Mouse (Mus musculus): ENCODE measurements around the gene Morn3. TPM values are rescaled to one million over a fixed set of nuclear protein-coding genes. Genes with fewer than 3 reads are reported as not detected.

Gene Morn3
- polyA plus RNA-seq, 1 experiment from 2014 or later: not detected

DNA sequence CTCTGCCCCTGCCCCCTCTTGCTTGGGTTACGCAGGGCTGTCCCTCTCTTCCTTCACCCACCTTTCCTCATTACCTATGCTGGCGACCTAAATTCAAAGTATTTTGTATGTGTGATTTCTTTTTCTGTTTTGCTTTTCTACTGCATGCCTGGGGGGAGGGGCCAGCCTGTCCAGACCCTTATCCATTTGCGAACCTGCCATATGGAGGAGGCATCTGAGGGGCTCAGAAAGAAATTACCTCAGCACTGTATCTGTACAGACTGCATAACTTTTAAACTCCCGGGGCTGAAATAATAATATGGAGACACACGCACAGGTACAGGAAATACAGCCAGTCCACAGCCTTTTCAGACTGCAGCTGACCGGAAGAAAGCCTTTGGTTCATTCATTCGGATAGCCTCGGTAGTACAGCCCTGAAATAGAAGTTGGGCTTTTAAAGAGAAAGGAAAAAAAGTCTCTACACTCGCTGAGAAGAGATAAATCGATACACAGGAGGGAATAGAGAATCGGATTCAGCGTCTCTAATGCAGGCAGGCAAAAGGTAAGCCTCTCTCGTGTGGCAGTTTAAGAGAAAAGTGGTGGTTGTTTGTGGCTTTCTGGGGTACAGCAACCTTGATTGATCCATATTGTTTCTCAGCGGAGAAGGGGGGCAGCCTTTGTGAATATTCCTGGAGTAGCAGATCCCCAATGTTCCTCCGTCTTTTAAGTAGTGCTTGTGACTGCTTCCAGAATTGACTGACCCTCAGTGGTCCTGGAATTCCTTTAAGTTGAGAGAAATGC lies 57.1 kb downstream of the Morn3 start, which contains the start of gene Kdm2b:
Gene Kdm2b, minus strand, starts transcription at position 273 of the 780 bp plus-strand sequence.
- Histone ChIP-seq H3K4me2 (peak within 1 kb of the TSS; percentile 99), H3K9me3 (no peaks in the 10 kb centered on the region), H3K9ac (replicated peaks) (peak within 1 kb of the TSS; percentile 76), H3K36me3 (no peaks in the 10 kb centered on the region), H3K4me1 (replicated peaks) (peaks cover 61% of the 10 kb centered on the region), H3K4me3 (replicated peaks) (peak within 1 kb of the TSS; percentile 71), H3K27me3 (no peaks in the 10 kb centered on the region), H3K27ac (peak within 1 kb of the TSS; percentile 92)
- 3% methylated on average over 15 of the region's 15 CpGs for WGBS
- peak; percentile 40; the same call in 1 of the 2 replicates for ATAC-seq (ENCODE audit: insufficient number of reproducible peaks, insufficient read depth, low FRiP score, low TSS enrichment, low read depth)

DNA sequence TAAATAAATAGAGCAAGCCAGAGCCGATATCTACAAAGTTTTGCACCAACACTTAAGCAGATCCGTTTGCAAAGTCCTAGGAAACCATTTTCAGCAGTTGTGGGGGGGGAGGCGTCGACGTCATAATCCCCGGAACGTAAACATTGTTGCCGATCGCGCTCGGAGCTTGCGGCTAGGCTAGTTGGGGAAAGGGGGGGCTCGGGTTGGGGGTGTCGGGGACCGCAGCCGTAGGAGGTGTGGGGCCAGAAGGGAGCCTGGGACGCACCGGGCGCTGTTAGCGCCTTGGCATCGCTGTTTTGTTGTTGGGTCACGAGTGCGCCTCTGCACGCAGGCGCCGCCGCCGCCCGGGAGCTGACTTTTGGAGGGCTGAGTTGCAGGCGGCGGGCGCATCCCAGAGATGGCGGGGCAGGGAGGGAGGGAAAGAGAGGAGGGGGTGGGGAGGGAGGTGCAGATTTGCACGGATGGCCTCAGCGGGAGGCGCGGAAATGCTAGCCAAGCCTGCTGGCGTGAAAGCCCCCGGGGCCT lies 57.8 kb downstream of the Morn3 start:
- Histone ChIP-seq H3K9me3 (no peaks in the 10 kb centered on the region), H3K36me3 (peaks cover 3% of the 10 kb centered on the region; the same call in 1 of the 2 replicates), H3K9ac (replicated peaks) (peak overlapping the region; percentile 76), H3K4me1 (replicated peaks) (peaks cover 59% of the 10 kb centered on the region), H3K27ac (peak overlapping the region; percentile 92), H3K4me2 (peak overlapping the region; percentile 99), H3K4me3 (replicated peaks) (peak overlapping the region; percentile 71), H3K27me3 (no peaks in the 10 kb centered on the region)
- peak; percentile 23; the same call in 1 of the 2 replicates for ATAC-seq (ENCODE audit: insufficient number of reproducible peaks, insufficient read depth, low FRiP score, low TSS enrichment, low read depth)
- WGBS: 2% methylated on average over 32 of the region's 39 CpGs

DNA sequence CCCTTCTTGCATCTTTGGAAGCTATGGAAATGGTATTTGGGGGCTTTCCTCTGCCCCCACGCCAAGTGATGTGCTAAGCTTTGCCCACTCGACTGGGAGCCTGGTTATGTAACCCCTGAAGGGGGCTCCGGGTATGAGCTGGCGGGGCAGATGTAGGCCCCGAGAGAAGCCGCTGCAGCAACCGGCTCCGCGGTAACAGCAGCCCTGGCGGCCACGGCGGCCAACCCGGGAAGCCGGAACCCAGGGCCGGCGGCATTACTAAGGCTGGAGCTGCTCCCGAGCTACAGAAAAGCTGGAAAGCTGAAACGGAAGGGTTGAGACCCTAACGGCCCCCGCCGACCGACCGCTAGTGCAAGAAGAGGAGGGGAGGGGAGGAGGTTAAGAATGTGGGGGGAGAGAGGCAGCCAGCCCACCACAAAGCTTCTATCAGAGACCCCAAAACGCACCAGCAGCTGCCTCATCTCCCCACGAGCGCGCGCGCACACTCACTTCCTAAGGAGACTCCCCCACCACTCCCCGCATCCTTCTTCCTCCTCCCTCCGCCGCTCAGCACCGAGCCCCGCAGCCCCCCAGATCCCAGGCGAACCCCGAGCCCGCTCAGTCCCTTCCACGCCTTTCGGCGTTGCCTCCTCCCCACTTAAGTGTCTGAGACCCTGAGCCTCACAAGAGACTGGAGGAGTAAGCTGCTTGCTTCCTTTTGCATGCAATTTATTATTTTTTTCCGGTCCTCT lies 58.6 kb downstream of the Morn3 start:
- 0 out of 2 replicates have a peak, but pooled peaks have one; percentile 15 for ATAC-seq (ENCODE audit: insufficient number of reproducible peaks, insufficient read depth, low FRiP score, low TSS enrichment, low read depth)
- peaks cover 55% of the 10 kb centered on the region for H3K4me1 ChIP-seq (replicated peaks)
- H3K4me3 ChIP-seq (replicated peaks): peak overlapping the region; percentile 71
- H3K4me2 ChIP-seq: peak overlapping the region; percentile 99
- H3K9ac ChIP-seq (replicated peaks): peak overlapping the region; percentile 76
- peaks cover 9% of the 10 kb centered on the region; the same call in 1 of the 2 replicates for H3K36me3 ChIP-seq
- H3K27me3 ChIP-seq: no peaks in the 10 kb centered on the region
- 1% methylated on average over 41 of the region's 41 CpGs for WGBS
- no peaks in the 10 kb centered on the region for H3K9me3 ChIP-seq
- peak overlapping the region; percentile 92 for H3K27ac ChIP-seq

- Histone ChIP-seq H3K27me3 (no peaks in the 10 kb centered on the region), H3K4me3 (replicated peaks) (peak overlapping the region; percentile 71), H3K9me3 (no peaks in the 10 kb centered on the region), H3K4me1 (replicated peaks) (peaks cover 53% of the 10 kb centered on the region), H3K27ac (peak overlapping the region; percentile 92; the same call in 1 of the 2 replicates), H3K4me2 (peak overlapping the region; percentile 99), H3K36me3 (peaks cover 9% of the 10 kb centered on the region; the same call in 1 of the 2 replicates), H3K9ac (replicated peaks) (peak overlapping the region; percentile 76)
- 1% methylated on average over 39 of the region's 39 CpGs for WGBS
- peak; percentile 44; the same call in 1 of the 2 replicates for ATAC-seq (ENCODE audit: insufficient number of reproducible peaks, insufficient read depth, low FRiP score, low TSS enrichment, low read depth)
Measured at GRCm38 (mm10) chr5:122987211-122988020, 59.4 kb downstream of the Morn3 start.

- Histone ChIP-seq H3K4me3 (replicated peaks) (no peak overlapping the region), H3K4me2 (peak overlapping the region; percentile 26; the same call in 1 of the 2 replicates), H3K27ac (no peak overlapping the region)
Measured at GRCm38 (mm10) chr5:122986091-122986493, 60.7 kb downstream of the Morn3 start.

More at GRCm38 (mm10) chr5:122986091-122986493, 60.7 kb downstream of the Morn3 start:
- Histone ChIP-seq H3K27me3 (no peaks in the 10 kb centered on the region), H3K9me3 (no peaks in the 10 kb centered on the region), H3K9ac (replicated peaks) (peak overlapping the region; percentile 14; the same call in 1 of the 2 replicates), H3K36me3 (peaks cover 14% of the 10 kb centered on the region; the same call in 1 of the 2 replicates), H3K4me1 (replicated peaks) (peaks cover 44% of the 10 kb centered on the region)
- no peak for ATAC-seq (ENCODE audit: insufficient number of reproducible peaks, insufficient read depth, low FRiP score, low TSS enrichment, low read depth)
- WGBS: 36% methylated on average over 8 of the region's 8 CpGs

Other genes with a start within 250 kb of the Morn3 start
- 477 and 493 TPM in 2 replicates for gene Anapc5, start 225.7 kb downstream of the Morn3 start, polyA plus RNA-seq (2016; fragmentation: Nextera tagmentation; extraction: Ambion mirVana)
- 44.7 and 45.1 TPM in 2 replicates for gene Rnf34, start 197.0 kb downstream of the Morn3 start, polyA plus RNA-seq (2016; fragmentation: Nextera tagmentation; extraction: Ambion mirVana)
- 85.5 and 87.7 TPM in 2 replicates for gene Kdm2b, start 57.2 kb downstream of the Morn3 start, polyA plus RNA-seq (2016; fragmentation: Nextera tagmentation; extraction: Ambion mirVana)
- gene Orai1, start 31.9 kb downstream of the Morn3 start, polyA plus RNA-seq (2016; fragmentation: Nextera tagmentation; extraction: Ambion mirVana): 14.3 and 14.6 TPM in 2 replicates
- gene Tmem120b, start 21.4 kb upstream of the Morn3 start, polyA plus RNA-seq (2016; fragmentation: Nextera tagmentation; extraction: Ambion mirVana): 14.1 and 15.9 TPM in 2 replicates
- gene Rhof, start 85.7 kb upstream of the Morn3 start, polyA plus RNA-seq (2016; fragmentation: Nextera tagmentation; extraction: Ambion mirVana): 2.9 and 3.0 TPM in 2 replicates
- gene Setd1b, start 95.2 kb upstream of the Morn3 start, polyA plus RNA-seq (2016; fragmentation: Nextera tagmentation; extraction: Ambion mirVana): 10.9 and 11.4 TPM in 2 replicates
- 89.3 and 91.0 TPM in 2 replicates for gene Psmd9, start 122.4 kb upstream of the Morn3 start, polyA plus RNA-seq (2016; fragmentation: Nextera tagmentation; extraction: Ambion mirVana)
- not detected in 2 replicates for gene Hpd, start 135.7 kb upstream of the Morn3 start, polyA plus RNA-seq (2016; fragmentation: Nextera tagmentation; extraction: Ambion mirVana)
- 0.44 TPM in 2 replicates for gene Wdr66, start 205.1 kb upstream of the Morn3 start, polyA plus RNA-seq (2016; fragmentation: Nextera tagmentation; extraction: Ambion mirVana)

Data from limb, embryonic 12.5 days (tissue).